Mouse (Mus musculus): ENCODE measurements around the gene Iqcj. TPM values are rescaled to one million over a fixed set of nuclear protein-coding genes. Genes with fewer than 3 reads are reported as not detected.

The Iqcj gene
- polyA plus RNA-seq (2012; fragmentation: generic; extraction: Trizol), result not detected

- Histone ChIP-seq H3K27me3 (ENCODE audit: control insufficient read depth, insufficient read depth, insufficient read length) (peaks cover 5% of the 10 kb centered on the region), H3K36me3 (ENCODE audit: control insufficient read depth, insufficient read depth) (no peaks in the 10 kb centered on the region), H3K4me3 (no peak within 1 kb of the TSS), H3ac (ENCODE audit: control insufficient read depth, insufficient read length) (no peak within 1 kb of the TSS), H3K4me2 (ENCODE audit: low read depth) (no peak within 1 kb of the TSS), H3K79me2 (ENCODE audit: control insufficient read depth, insufficient read depth) (no peaks in the 10 kb centered on the region)
- TF ChIP-seq MYOG (IDR thresholded peaks at IDR 0.05; ENCODE audit: control insufficient read depth in 1 of 3, insufficient read depth in 1 of 3, insufficient read length in 2 of 3, low read depth in 2 of 3), result no peak
- no peak for TF ChIP-seq SRF (IDR thresholded peaks at IDR 0.05; ENCODE audit: control insufficient read depth, insufficient read length, low read depth)
- no peak for TF ChIP-seq POLR2AphosphoS2 (IDR thresholded peaks at IDR 0.05; ENCODE audit: insufficient read length, low read depth)
- no peak for TF ChIP-seq CEBPB (IDR thresholded peaks at IDR 0.05; ENCODE audit: insufficient read depth, poor library complexity, severe bottlenecking)
- TF ChIP-seq TCF12 (IDR thresholded peaks at IDR 0.05; ENCODE audit: insufficient read depth, poor library complexity, severe bottlenecking), result no peak
- TF ChIP-seq REST (IDR thresholded peaks at IDR 0.05; ENCODE audit: insufficient read depth, insufficient read length), result no peak
- TF ChIP-seq MAX (IDR thresholded peaks at IDR 0.05; ENCODE audit: low read depth), result no peak
- no peak for TF ChIP-seq USF1 (IDR thresholded peaks at IDR 0.05; ENCODE audit: low read depth)
- TF ChIP-seq TCF3 (IDR thresholded peaks at IDR 0.05; ENCODE audit: insufficient read length, low read depth), result no peak
Measured at GRCm38 (mm10) chr3:67892026-67892705, at the start of gene Iqcj, which contains the start of gene Iqschfp. Gene Iqcj (plus strand): TSS chr3:67892220. Gene Iqschfp (plus strand): TSS chr3:67892232.

- TF ChIP-seq POLR2A (IDR thresholded peaks at IDR 0.05; ENCODE audit: insufficient read length, low read depth) (no peak), MYOG (IDR thresholded peaks at IDR 0.05; ENCODE audit: control insufficient read depth in 1 of 3, insufficient read depth in 1 of 3, insufficient read length in 2 of 3, low read depth in 2 of 3) (no peak), MYOD1 (IDR thresholded peaks at IDR 0.05; ENCODE audit: control insufficient read depth in 1 of 3, insufficient read length in 2 of 3, low read depth in 2 of 3) (no peak), POLR2AphosphoS2 (IDR thresholded peaks at IDR 0.05; ENCODE audit: insufficient read length, low read depth) (no peak), TCF12 (IDR thresholded peaks at IDR 0.05; ENCODE audit: insufficient read depth, poor library complexity, severe bottlenecking) (no peak), MAX (IDR thresholded peaks at IDR 0.05; ENCODE audit: low read depth) (no peak), USF1 (IDR thresholded peaks at IDR 0.05; ENCODE audit: low read depth) (no peak), TCF3 (IDR thresholded peaks at IDR 0.05; ENCODE audit: insufficient read length, low read depth) (no peak), REST (IDR thresholded peaks at IDR 0.05; ENCODE audit: insufficient read depth, insufficient read length) (no peak), SRF (IDR thresholded peaks at IDR 0.05; ENCODE audit: control insufficient read depth, insufficient read length, low read depth) (no peak), E2F4 (IDR thresholded peaks at IDR 0.05; ENCODE audit: insufficient read depth) (no peak), CEBPB (IDR thresholded peaks at IDR 0.05; ENCODE audit: insufficient read depth, poor library complexity, severe bottlenecking) (no peak)
- no peaks in the 10 kb centered on the region for H3K36me3 ChIP-seq (ENCODE audit: control insufficient read depth, insufficient read depth)
- no peaks in the 10 kb centered on the region for H3K79me2 ChIP-seq (ENCODE audit: control insufficient read depth, insufficient read depth)
- no peaks in the 10 kb centered on the region for H3K27me3 ChIP-seq (ENCODE audit: control insufficient read depth, insufficient read depth, insufficient read length)
- H3K4me3 ChIP-seq, result no peak overlapping the region
- H3ac ChIP-seq (ENCODE audit: control insufficient read depth, insufficient read length), result no peak overlapping the region
- no peak overlapping the region for H3K4me2 ChIP-seq (ENCODE audit: low read depth)
Measured at GRCm38 (mm10) chr3:67852397-67852796, 39.6 kb upstream of the Iqcj start.

GRCm38 (mm10) chr3:67861524-67861923, 30.5 kb upstream of the Iqcj start:
- Histone ChIP-seq H3K27me3 (ENCODE audit: control insufficient read depth, insufficient read depth, insufficient read length) (no peaks in the 10 kb centered on the region), H3K79me2 (ENCODE audit: control insufficient read depth, insufficient read depth) (no peaks in the 10 kb centered on the region), H3K4me3 (no peak overlapping the region), H3K36me3 (ENCODE audit: control insufficient read depth, insufficient read depth) (no peaks in the 10 kb centered on the region), H3K4me2 (ENCODE audit: low read depth) (no peak overlapping the region), H3ac (ENCODE audit: control insufficient read depth, insufficient read length) (no peak overlapping the region)
- TF ChIP-seq E2F4 (IDR thresholded peaks at IDR 0.05; ENCODE audit: insufficient read depth) (no peak), MAX (IDR thresholded peaks at IDR 0.05; ENCODE audit: low read depth) (no peak), TCF12 (IDR thresholded peaks at IDR 0.05; ENCODE audit: insufficient read depth, poor library complexity, severe bottlenecking) (no peak), POLR2AphosphoS2 (IDR thresholded peaks at IDR 0.05; ENCODE audit: insufficient read length, low read depth) (no peak), POLR2A (IDR thresholded peaks at IDR 0.05; ENCODE audit: insufficient read length, low read depth) (no peak), USF1 (IDR thresholded peaks at IDR 0.05; ENCODE audit: low read depth) (no peak), REST (IDR thresholded peaks at IDR 0.05; ENCODE audit: insufficient read depth, insufficient read length) (no peak), TCF3 (IDR thresholded peaks at IDR 0.05; ENCODE audit: insufficient read length, low read depth) (no peak), CEBPB (IDR thresholded peaks at IDR 0.05; ENCODE audit: insufficient read depth, poor library complexity, severe bottlenecking) (no peak), SRF (IDR thresholded peaks at IDR 0.05; ENCODE audit: control insufficient read depth, insufficient read length, low read depth) (no peak), MYOG (IDR thresholded peaks at IDR 0.05; ENCODE audit: control insufficient read depth in 1 of 3, insufficient read depth in 1 of 3, insufficient read length in 2 of 3, low read depth in 2 of 3) (no peak), MYOD1 (IDR thresholded peaks at IDR 0.05; ENCODE audit: control insufficient read depth in 1 of 3, insufficient read length in 2 of 3, low read depth in 2 of 3) (no peak)

GRCm38 (mm10) chr3:67867420-67868065, 24.5 kb upstream of the Iqcj start:
- Histone ChIP-seq H3K4me2 (ENCODE audit: low read depth) (no peak overlapping the region), H3K79me2 (ENCODE audit: control insufficient read depth, insufficient read depth) (no peaks in the 10 kb centered on the region), H3K27me3 (ENCODE audit: control insufficient read depth, insufficient read depth, insufficient read length) (no peaks in the 10 kb centered on the region), H3ac (ENCODE audit: control insufficient read depth, insufficient read length) (no peak overlapping the region), H3K4me3 (no peak overlapping the region), H3K36me3 (ENCODE audit: control insufficient read depth, insufficient read depth) (no peaks in the 10 kb centered on the region)
- no peak for TF ChIP-seq MYOG (IDR thresholded peaks at IDR 0.05; ENCODE audit: control insufficient read depth in 1 of 3, insufficient read depth in 1 of 3, insufficient read length in 2 of 3, low read depth in 2 of 3)
- TF ChIP-seq E2F4 (IDR thresholded peaks at IDR 0.05; ENCODE audit: insufficient read depth), result no peak
- TF ChIP-seq POLR2AphosphoS2 (IDR thresholded peaks at IDR 0.05; ENCODE audit: insufficient read length, low read depth), result no peak

Data from myocyte (in vitro differentiated cells).